Mouse (Mus musculus) thymus, adult 2 months (tissue): ENCODE results near the gene Inka2. TPM values are rescaled to one million over a fixed set of nuclear protein-coding genes. Genes with fewer than 3 reads are reported as not detected.

Experiments used
- DNase-seq: peaks from one replicate; pipeline ENCODE4 v3.0.0; 2021
- H3K27ac ChIP-seq: fragments of 200-500 bp; 2 replicates; pipeline ENCODE4 v1.5.1; 2012; ENCODE audit warnings: low read length, control low read depth; ENCODE audit not compliant: control insufficient read depth, insufficient read depth
- H3K27me3 ChIP-seq: fragments of 200-500 bp; 2 replicates; pipeline ENCODE4 v1.6.1; 2012; ENCODE audit warnings: mild to moderate bottlenecking, low read length, moderate library complexity, mixed read lengths; ENCODE audit not compliant: control insufficient read depth, insufficient read depth
- H3K36me3 ChIP-seq: fragments of 200-500 bp; 2 replicates; pipeline ENCODE4 v1.6.1; 2012; ENCODE audit warnings: mild to moderate bottlenecking, low read length, moderate library complexity; ENCODE audit not compliant: control insufficient read depth, insufficient read depth
- H3K4me1 ChIP-seq: fragments of 200-500 bp; replicated peaks from 2 replicates; pipeline ENCODE4 v1.6.1; 2012; ENCODE audit warnings: low read length; ENCODE audit not compliant: control insufficient read depth, insufficient read depth
- H3K4me3 ChIP-seq: fragments of 200-500 bp; 2 replicates; pipeline ENCODE4 v1.5.1; 2012; ENCODE audit warnings: mild to moderate bottlenecking, low read length, control low read depth, moderate library complexity; ENCODE audit not compliant: control insufficient read depth, insufficient read depth
- CTCF ChIP-seq: fragments of 200-500 bp; IDR thresholded peaks from 2 replicates; pipeline ENCODE4 v1.5.1; 2012; ENCODE audit warnings: mild to moderate bottlenecking, control low read depth, low read length, moderate library complexity, borderline replicate concordance; ENCODE audit not compliant: control insufficient read depth, poor library complexity, insufficient read depth; ENCODE audit errors: extremely low read depth
- POLR2A ChIP-seq: fragments of 200-500 bp; IDR thresholded peaks from 2 replicates; pipeline ENCODE4 v1.6.1; 2012; ENCODE audit warnings: mild to moderate bottlenecking, low read length, control low read depth, moderate library complexity; ENCODE audit not compliant: control insufficient read depth, poor library complexity, insufficient read depth; ENCODE audit errors: extremely low read depth
- WGBS: fragments of 180-500 bp; shearing (Covaris S2); methylation state at CpG from one replicate; pipeline ENCODE4 v1.1.7; 2018; 5-methylcytosine and 5-hydroxymethylcytosine counted together
- polyA plus RNA-seq: library from polyadenylated mRNA; depleted of rRNA; stranded (reverse); fragments of >200 nt; gene quantifications from 2 replicates; pipeline ENCODE4 v1.2.3, GENCODE M21; 2012

Inka2 gene
- polyA plus RNA-seq, 1 experiment = 5.5 TPM

DNA sequence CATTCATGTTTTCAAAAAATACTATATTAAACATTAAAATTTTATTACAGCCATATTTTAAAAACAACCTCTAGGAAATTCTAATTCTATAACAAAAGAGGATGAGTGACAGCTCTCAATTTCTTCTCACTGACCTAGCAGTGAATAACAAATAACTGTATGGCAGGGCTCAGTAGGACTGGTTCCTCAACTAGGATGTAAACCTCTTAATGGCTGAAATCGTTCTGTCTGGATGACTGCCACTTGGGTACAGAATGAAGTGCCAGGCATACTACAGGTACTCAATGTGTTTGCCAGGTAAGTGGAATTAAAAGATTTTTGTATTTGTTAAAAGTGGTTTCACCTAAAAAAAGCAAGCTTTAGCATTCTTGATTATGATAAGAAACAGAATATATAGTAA lies 31.7 kb downstream of the Inka2 start:
- no peak overlapping the region for H3K4me3 ChIP-seq
- WGBS = 92% methylated on average over 1 of the region's 1 CpGs
- H3K36me3 ChIP-seq = peaks cover 62% of the 10 kb centered on the region
- no peaks in the 10 kb centered on the region for H3K27me3 ChIP-seq
- TF ChIP-seq POLR2A = no peak
- no peak for TF ChIP-seq CTCF
- no peak overlapping the region for H3K27ac ChIP-seq
- DNase-seq = no peak
- no peaks in the 10 kb centered on the region for H3K4me1 ChIP-seq

- Histone ChIP-seq H3K27ac (no peak overlapping the region), H3K4me3 (no peak overlapping the region), H3K4me1 (no peaks in the 10 kb centered on the region), H3K27me3 (no peaks in the 10 kb centered on the region), H3K36me3 (peaks cover 52% of the 10 kb centered on the region)
- DNase-seq = no peak
- TF ChIP-seq POLR2A (no peak), CTCF (no peak)
- 96% methylated on average over 7 of the region's 7 CpGs for WGBS
These were observed 32.7 kb downstream of the Inka2 start for GRCm38 (mm10) chr3:105737070-105737469.

DNA sequence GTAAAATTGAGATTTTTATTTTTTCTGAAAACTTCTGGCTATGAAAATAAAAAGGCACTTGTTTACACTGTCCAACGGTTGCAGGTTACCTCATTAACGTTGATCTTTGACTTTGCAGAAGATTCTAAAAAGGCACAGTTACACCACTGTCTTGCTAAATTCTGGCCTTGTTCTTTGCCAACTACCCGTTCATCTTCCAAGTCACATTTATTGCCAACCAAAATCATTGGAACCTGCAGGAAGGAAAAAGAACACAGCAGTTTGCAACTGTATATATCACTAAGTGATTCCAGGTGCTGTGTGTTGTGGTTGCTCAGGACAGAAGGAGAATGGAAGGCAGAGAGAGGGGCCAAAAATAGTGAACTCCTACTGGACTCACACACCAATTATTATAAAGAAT lies 33.3 kb downstream of the Inka2 start:
- no peaks in the 10 kb centered on the region for H3K4me1 ChIP-seq
- DNase-seq = no peak
- 95% methylated on average over 3 of the region's 3 CpGs for WGBS
- H3K36me3 ChIP-seq = peaks cover 52% of the 10 kb centered on the region
- no peaks in the 10 kb centered on the region for H3K27me3 ChIP-seq
- no peak overlapping the region for H3K4me3 ChIP-seq
- no peak overlapping the region for H3K27ac ChIP-seq
- TF ChIP-seq CTCF = no peak
- TF ChIP-seq POLR2A = no peak

GRCm38 (mm10) chr3:105746542-105746941 lies 42.1 kb downstream of the Inka2 start:
- no peak overlapping the region for H3K27ac ChIP-seq
- no peak overlapping the region for H3K4me3 ChIP-seq
- H3K4me1 ChIP-seq = no peaks in the 10 kb centered on the region
- H3K27me3 ChIP-seq = no peaks in the 10 kb centered on the region
- no peak for DNase-seq
- no peak for TF ChIP-seq POLR2A
- no peak for TF ChIP-seq CTCF
- 86% methylated on average over 2 of the region's 2 CpGs for WGBS
- peaks cover 14% of the 10 kb centered on the region; the same call in 1 of the 2 replicates for H3K36me3 ChIP-seq

DNA sequence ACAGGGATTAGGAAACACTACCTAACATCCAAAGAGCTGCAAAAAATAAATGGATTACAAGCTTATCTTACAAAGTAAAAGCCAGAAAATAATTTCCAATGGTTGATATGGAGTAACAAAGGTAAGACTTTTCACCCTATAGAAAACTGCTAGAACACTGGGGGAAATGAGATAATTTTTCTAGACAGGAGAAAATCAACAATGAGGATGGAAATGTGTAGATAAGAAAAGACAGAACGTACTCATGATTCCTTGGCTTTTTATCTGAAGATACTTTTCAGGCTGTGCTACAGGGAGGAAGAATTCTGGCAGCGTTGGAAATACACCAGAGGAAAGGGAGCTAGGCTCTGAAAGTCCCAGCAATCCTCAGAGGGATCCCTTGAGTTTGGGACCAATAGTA lies 46.4 kb downstream of the Inka2 start:
- H3K4me1 ChIP-seq = no peaks in the 10 kb centered on the region
- H3K4me3 ChIP-seq = no peak overlapping the region
- no peak for TF ChIP-seq CTCF
- TF ChIP-seq POLR2A = no peak
- no peak for DNase-seq
- 92% methylated on average over 2 of the region's 2 CpGs for WGBS
- no peaks in the 10 kb centered on the region for H3K27me3 ChIP-seq
- H3K27ac ChIP-seq = no peak overlapping the region
- peaks cover 14% of the 10 kb centered on the region; the same call in 1 of the 2 replicates for H3K36me3 ChIP-seq

DNA sequence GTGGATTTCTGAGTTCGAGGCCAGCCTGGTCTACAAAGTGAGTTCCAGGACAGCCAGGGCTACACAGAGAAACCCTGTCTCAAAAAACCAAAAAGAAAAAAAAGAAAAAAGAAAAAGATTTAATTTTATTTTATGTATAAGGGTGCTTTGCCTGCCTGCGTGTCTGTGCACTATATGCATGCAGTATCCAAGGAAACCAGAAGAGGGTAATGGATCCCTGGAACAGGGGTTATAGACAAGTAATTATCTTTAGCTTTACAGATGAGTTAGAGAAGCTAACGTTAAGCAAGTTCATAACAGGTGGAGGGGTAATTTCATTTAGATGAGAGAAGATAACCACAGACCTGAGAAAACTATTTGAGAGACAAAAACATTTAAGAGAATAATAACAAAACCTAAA lies 49.8 kb downstream of the Inka2 start:
- Histone ChIP-seq H3K27ac (no peak overlapping the region), H3K4me3 (no peak overlapping the region), H3K27me3 (no peaks in the 10 kb centered on the region), H3K36me3 (peaks cover 10% of the 10 kb centered on the region; the same call in 1 of the 2 replicates), H3K4me1 (peaks cover 6% of the 10 kb centered on the region)
- WGBS = 88% methylated on average over 3 of the region's 3 CpGs
- DNase-seq = no peak
- TF ChIP-seq CTCF = no peak
- TF ChIP-seq POLR2A = no peak

GRCm38 (mm10) chr3:105755123-105755522 lies 50.7 kb downstream of the Inka2 start:
- no peak for DNase-seq
- H3K27ac ChIP-seq = no peak overlapping the region
- peaks cover 1% of the 10 kb centered on the region; the same call in 1 of the 2 replicates for H3K36me3 ChIP-seq
- no peak overlapping the region for H3K4me3 ChIP-seq
- 99% methylated on average over 9 of the region's 9 CpGs for WGBS
- peaks cover 6% of the 10 kb centered on the region for H3K4me1 ChIP-seq
- no peak for TF ChIP-seq POLR2A
- no peak for TF ChIP-seq CTCF
- no peaks in the 10 kb centered on the region for H3K27me3 ChIP-seq
